ENCODE assay signal across 8 mouse cellular contexts in the genomic region with DNA sequence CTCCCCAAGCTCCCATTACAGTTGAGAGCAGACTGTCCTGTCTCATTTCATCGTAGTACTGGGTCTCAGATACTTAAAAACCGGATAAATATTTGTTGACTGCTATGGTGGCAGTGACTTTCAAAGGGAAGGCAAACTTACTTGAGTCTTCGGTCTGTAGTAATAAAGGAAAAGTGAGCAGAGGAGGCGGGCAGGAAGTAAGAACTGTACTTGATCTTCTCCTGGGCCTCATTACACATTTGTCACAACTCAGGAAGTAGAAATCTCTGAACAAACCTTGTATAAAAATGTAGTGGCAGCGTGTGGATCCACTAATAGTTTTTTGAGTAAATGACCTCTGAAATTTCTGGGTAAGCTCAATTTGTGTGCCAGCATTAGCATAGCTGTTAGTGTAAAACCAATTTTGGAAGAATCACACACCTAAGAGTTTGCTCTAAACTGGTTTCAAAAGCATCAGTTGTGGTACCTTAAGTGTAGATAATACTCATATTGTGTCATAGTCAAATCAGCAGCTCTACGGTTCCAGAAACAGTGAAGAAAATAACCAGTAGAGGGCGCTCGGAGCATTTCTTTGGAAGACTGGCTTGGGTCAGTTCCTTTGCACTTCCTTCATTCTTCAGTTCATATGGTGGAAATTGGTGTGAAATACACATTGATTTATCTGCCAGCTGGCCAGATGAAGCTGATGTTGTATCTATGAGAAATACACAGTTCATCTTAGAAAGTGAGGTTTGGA. TPM values are rescaled to one million over a fixed set of nuclear protein-coding genes. Genes with fewer than 3 reads are reported as not detected.
A peak's percentile ranks its signal among the peaks of the same experiment; 100 is the strongest.
DNase-seq lines count a peak whose midpoint lies in the region; ATAC-seq and TF ChIP-seq lines count a peak whose summit lies in the region.

No protein-coding gene starts in this region.

- peaks cover 24% of the 10 kb centered on the region for H3K36me3 ChIP-seq in heart, adult 2 months (ENCODE audit: control insufficient read depth, insufficient read depth, low read length)
- H3K36me3 ChIP-seq in heart, embryonic 10.5 days, result peaks cover 74% of the 10 kb centered on the region
- H3K36me3 ChIP-seq in MEL (ENCODE audit: control insufficient read depth in 1 of 2, insufficient read depth in 2 of 2, low read length in 2 of 2), result peaks cover 19 to 57% of the 10 kb centered on the region in 2 experiments
- peaks cover 36% of the 10 kb centered on the region for H3K36me3 ChIP-seq in forebrain, postnatal 0 days (ENCODE audit: insufficient read depth)

- intact Hi-C loops in heart, adult 2 months (cut with DNase I), result no loop called here

- no peak overlapping the region for H3K4me3 ChIP-seq in heart, adult 2 months
- H3K4me3 ChIP-seq in heart, embryonic 10.5 days, result no peak overlapping the region
- no peak overlapping the region for H3K4me3 ChIP-seq in MEL (ENCODE audit: control insufficient read depth in 1 of 2, insufficient read depth in 1 of 2, low read depth in 2 of 2, low read length in 2 of 2)
- H3K4me3 ChIP-seq in forebrain, postnatal 0 days (ENCODE audit: low read depth, low read length), result no peak overlapping the region

- TF ChIP-seq POLR2A in heart, adult 2 months (IDR thresholded peaks at IDR 0.05; ENCODE audit: insufficient read depth, low read depth, low read length), result no peak
- no peak for TF ChIP-seq POLR2A in MEL (IDR thresholded peaks at IDR 0.05; ENCODE audit: control insufficient read depth in 1 of 2, insufficient read depth in 1 of 2, low read depth in 1 of 2, low read length in 2 of 2, poor library complexity in 1 of 2)

- H3K27me3 ChIP-seq in heart, adult 2 months (ENCODE audit: control insufficient read depth, insufficient read depth, low read length), result no peaks in the 10 kb centered on the region
- H3K27me3 ChIP-seq in heart, embryonic 10.5 days (ENCODE audit: insufficient read depth, poor library complexity, severe bottlenecking), result no peaks in the 10 kb centered on the region
- no peaks in the 10 kb centered on the region for H3K27me3 ChIP-seq in MEL (ENCODE audit: control insufficient read depth in 1 of 2, insufficient read depth in 2 of 2, low read length in 2 of 2)
- H3K27me3 ChIP-seq in forebrain, postnatal 0 days (ENCODE audit: insufficient read depth, low read length), result no peaks in the 10 kb centered on the region

- H3K9me3 ChIP-seq in heart, embryonic 10.5 days, result no peaks in the 10 kb centered on the region
- no peaks in the 10 kb centered on the region for H3K9me3 ChIP-seq in MEL (replicated peaks; ENCODE audit: insufficient read depth, low read length)
- no peaks in the 10 kb centered on the region for H3K9me3 ChIP-seq in forebrain, postnatal 0 days (ENCODE audit: low read length)

- H3K4me2 ChIP-seq in forebrain, postnatal 0 days (ENCODE audit: low read depth), result no peak overlapping the region

- H3K79me2 ChIP-seq in heart, adult 2 months (replicated peaks; ENCODE audit: control insufficient read depth, insufficient read depth, low read length), result peaks cover 2% of the 10 kb centered on the region; the same call in 1 of the 2 replicates
- peaks cover 14% of the 10 kb centered on the region for H3K79me2 ChIP-seq in MEL (ENCODE audit: control insufficient read depth, insufficient read depth, low read length, poor library complexity)

- TF ChIP-seq RAD21 in MEL (IDR thresholded peaks at IDR 0.05; ENCODE audit: low read depth, low read length), result peak; percentile 64

- WGBS in heart, adult 2 months, result 56% methylated on average over 8 of the region's 8 CpGs
- whole genome bisulfite sequencing in heart, embryonic 10.5 days, result 65% methylated on average over 8 of the region's 8 CpGs
- WGBS in forebrain, postnatal 0 days, result 59% methylated on average over 8 of the region's 8 CpGs

- peak in 1 of 2 experiments; percentile 12 for DNase-seq in heart, adult 2 months
- no peak for DNase-seq in heart, embryonic 10.5 days (ENCODE audit: low spot score)
- peak; percentile 84 for DNase-seq in MEL (ENCODE audit: low read depth, low spot score)
- DNase-seq in cerebellum, adult 11-12 months, result peak; percentile 12
- DNase-seq in forebrain, postnatal 0 days, result peak; percentile 81
- peak; percentile 67 to 76 for DNase-seq in kidney, postnatal 36 days
- peak; percentile 60 for DNase-seq in lung, postnatal 25 days (ENCODE audit: low spot score)
- peak; percentile 53 for DNase-seq in right cerebral cortex, postnatal 4 days

- no peak for TF ChIP-seq EP300 in heart, adult 2 months (IDR thresholded peaks at IDR 0.05; ENCODE audit: insufficient read depth, low read depth, low read length)
- no peak for TF ChIP-seq EP300 in MEL (IDR thresholded peaks at IDR 0.05; ENCODE audit: low read depth in 1 of 2, low read length in 2 of 2)

- no peak overlapping the region for H3K27ac ChIP-seq in heart, adult 2 months
- H3K27ac ChIP-seq in heart, embryonic 10.5 days, result no peak overlapping the region
- no peak overlapping the region for H3K27ac ChIP-seq in MEL (ENCODE audit: control insufficient read depth, low read depth, low read length)
- H3K27ac ChIP-seq in forebrain, postnatal 0 days (ENCODE audit: low read depth, low read length), result no peak overlapping the region

- peak; percentile 88 for TF ChIP-seq CTCF in heart, adult 2 months (IDR thresholded peaks at IDR 0.05)
- TF ChIP-seq CTCF in MEL (IDR thresholded peaks at IDR 0.05 in 2 of 3, conservative IDR thresholded peaks at IDR 0.05 in 1 of 3; ENCODE audit: control insufficient read depth in 1 of 3, insufficient read depth in 1 of 3, low read depth in 2 of 3, low read length in 3 of 3, poor library complexity in 1 of 3, severe bottlenecking in 1 of 3), result peak; percentile 56 to 81 (median 73)
- TF ChIP-seq CTCF in forebrain, postnatal 0 days (IDR thresholded peaks at IDR 0.05; ENCODE audit: low read depth), result peak; percentile 72

- H3K9ac ChIP-seq in heart, adult 2 months (ENCODE audit: low read depth, low read length), result no peak overlapping the region
- no peak overlapping the region for H3K9ac ChIP-seq in MEL (ENCODE audit: control insufficient read depth, low read depth, low read length, poor library complexity, severe bottlenecking)
- no peak overlapping the region for H3K9ac ChIP-seq in forebrain, postnatal 0 days

- ATAC-seq in forebrain, postnatal 0 days, result peak; percentile 53; the same call in 1 of the 2 replicates

- no peaks in the 10 kb centered on the region for H3K4me1 ChIP-seq in heart, adult 2 months (ENCODE audit: control insufficient read depth, insufficient read depth, low read length)
- no peaks in the 10 kb centered on the region for H3K4me1 ChIP-seq in heart, embryonic 10.5 days
- H3K4me1 ChIP-seq in MEL (ENCODE audit: control insufficient read depth in 1 of 2, insufficient read depth in 2 of 2, low read length in 2 of 2), result no peaks in the 10 kb centered on the region
- H3K4me1 ChIP-seq in forebrain, postnatal 0 days (ENCODE audit: insufficient read depth), result no peaks in the 10 kb centered on the region

TF ChIP-seq in MEL, 35 proteins besides CTCF, POLR2A, EP300 and RAD21:
- TF ChIP-seq CHD2 (IDR thresholded peaks at IDR 0.05; ENCODE audit: low read length), result no peak
- TF ChIP-seq USF1 (IDR thresholded peaks at IDR 0.05; ENCODE audit: low read depth, low read length), result no peak
- TF ChIP-seq SMC3 (IDR thresholded peaks at IDR 0.05; ENCODE audit: low read depth, low read length), result peak; percentile 59
- no peak for TF ChIP-seq ZKSCAN1 (IDR thresholded peaks at IDR 0.05; ENCODE audit: low read depth, low read length)

RNA-seq across cellular contexts. Expression of a gene that starts 9.0 kb away (rescaled TPM):
- total RNA-seq in heart, adult 2 months (2021), result 10 to 100 TPM; 22.5 to 25.4 TPM
- 8.3 and 13.9 TPM in 2 replicates for polyA plus RNA-seq in heart, adult 2 months (2012; rRNA removed)
- polyA plus RNA-seq in heart, embryonic 10.5 days (2016; fragmentation: Nextera tagmentation; extraction: Ambion mirVana), result 19.3 and 31.0 TPM in 2 replicates
- 66.8 and 77.2 TPM in 2 replicates for total RNA-seq in MEL (2012; rRNA removed)
- polyA plus RNA-seq in MEL (2012; ENCODE audit: insufficient read depth in 1 of 2, insufficient read length in 2 of 2, low read depth in 1 of 2, low replicate concordance in 2 of 2, missing spikeins in 1 of 2), result 100 to 1,000 TPM in 1 of 2 experiments, not detected in 1; 106 TPM
- total RNA-seq in forebrain, postnatal 0 days (2014; rRNA removed), result 40.9 and 43.6 TPM in 2 replicates
- 31.6 and 36.3 TPM in 2 replicates for polyA plus RNA-seq in forebrain, postnatal 0 days (2015; fragmentation: Nextera tagmentation; extraction: Ambion mirVana)
